Mouse (Mus musculus) R1 (cell line): ENCODE measurements around the gene Dlx4.
A peak's percentile ranks its signal among the peaks of the same experiment; 100 is the strongest.

Experiments used
- DNase-seq: peaks from one replicate; pipeline ENCODE4 v3.0.0-alpha.2; 2018; ENCODE audit warnings: low read depth, low spot score

The Dlx4 gene

DNA sequence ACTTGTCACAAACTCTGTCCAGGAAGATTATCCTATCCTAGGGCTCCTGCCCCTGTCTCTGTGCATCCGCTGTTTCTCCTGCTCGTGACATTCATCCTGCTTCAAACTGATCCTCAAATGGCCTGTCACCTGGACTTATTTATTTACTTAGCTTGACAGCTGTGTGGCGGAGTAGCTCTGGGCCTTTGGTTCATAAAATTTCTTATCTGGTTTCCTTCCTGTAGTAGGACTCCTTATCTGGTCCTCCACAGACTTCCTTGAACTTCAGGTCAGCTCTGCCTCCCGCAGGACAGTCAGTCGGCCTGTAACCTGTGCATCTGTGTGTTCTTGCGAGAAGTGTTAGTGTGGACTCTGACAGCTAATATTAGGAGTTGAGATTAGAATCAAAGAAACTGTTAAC is 41.8 kb downstream of the Dlx4 start:
- DNase-seq = no peak

DNA sequence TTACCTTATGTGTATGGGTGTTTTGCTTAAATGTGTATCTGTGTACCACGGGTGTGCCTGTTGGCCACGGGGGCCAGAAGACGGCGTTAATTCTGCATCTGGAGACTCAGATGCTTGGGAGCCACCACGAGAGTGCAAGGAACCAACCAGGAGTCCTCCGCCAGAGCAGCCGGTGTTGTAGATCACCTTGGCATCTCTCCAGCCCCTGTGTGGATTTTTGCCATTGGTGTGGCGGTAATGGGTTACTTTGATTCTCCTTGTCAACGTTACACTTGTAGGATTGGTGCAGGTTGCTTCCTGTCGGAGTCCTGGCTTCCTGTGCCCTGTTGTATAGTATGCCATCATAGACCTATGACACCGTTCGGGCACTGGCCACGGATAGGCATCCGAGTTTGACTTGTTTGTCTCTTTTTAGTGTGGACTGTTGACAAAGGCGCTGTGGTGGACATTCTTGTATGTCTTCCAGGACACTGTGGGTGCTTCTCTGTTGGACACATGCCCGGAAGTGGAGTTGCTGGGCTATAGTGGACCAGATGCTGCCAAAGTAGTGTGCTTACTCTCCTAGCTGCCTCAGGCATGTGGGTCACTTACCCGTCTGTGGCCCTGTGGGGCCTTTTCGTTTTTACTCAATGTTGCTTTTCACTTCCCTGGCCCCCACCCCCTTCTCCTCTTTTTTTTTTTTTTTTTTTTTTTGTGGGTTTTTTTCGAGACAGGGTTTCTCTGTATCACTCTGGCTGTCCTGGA is 43.7 kb downstream of the Dlx4 start:
- no peak for DNase-seq

DNA sequence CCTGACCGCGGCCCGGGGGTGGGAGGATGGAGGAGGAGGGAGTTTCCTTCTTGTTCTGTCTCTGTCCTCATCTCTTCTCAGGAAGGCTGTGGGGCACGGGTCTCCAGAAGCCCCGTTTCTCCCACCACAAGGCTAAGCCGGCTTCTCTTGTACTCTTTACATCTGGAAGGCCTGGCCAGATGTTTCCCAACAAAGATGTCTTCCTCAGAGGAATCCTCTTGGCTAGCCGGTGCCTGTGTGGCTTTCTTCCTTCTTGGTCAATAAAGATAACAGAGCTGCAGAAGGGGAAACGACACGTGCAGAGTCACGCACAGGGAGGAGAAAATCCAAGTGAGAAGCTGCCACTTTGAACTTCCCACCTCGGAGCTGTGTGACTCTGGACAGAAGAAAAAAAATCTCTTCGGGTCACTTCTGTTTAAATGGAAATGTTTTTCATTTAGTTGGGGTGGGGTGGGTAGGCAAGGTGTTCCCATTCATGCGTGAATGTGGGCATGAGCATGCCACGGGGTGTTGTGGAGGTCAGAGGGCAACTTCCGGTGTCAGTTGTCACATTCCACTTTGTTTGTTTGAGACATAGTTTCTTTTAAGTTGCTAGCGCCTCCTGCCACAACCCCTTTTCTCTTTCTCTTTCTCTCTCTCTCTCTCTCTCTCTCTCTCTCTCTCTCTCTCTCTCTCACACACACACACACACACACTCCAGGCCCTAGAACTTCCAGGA is 44.8 kb downstream of the Dlx4 start:
- DNase-seq = peak; percentile 59

DNA sequence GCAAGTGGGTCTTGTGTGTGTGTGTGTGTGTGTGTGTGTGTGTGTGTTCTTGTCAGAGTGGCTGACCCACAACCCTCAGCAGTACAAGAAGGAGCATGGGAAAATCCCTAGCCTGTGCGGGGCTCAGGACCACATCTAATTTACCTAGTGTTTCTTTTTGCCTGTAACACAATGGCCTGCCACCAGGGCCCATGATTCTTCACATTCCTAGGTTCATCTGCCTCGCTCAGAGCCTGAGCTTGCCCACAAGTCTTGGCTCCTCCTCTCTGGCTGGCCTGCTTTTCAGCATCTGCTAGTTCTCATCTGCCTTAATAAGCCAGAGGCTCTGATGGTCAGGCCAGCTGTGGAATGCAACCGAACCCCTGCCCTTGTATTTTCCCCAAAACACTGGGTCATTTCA is 45.7 kb downstream of the Dlx4 start:
- DNase-seq = peak; percentile 91

DNA sequence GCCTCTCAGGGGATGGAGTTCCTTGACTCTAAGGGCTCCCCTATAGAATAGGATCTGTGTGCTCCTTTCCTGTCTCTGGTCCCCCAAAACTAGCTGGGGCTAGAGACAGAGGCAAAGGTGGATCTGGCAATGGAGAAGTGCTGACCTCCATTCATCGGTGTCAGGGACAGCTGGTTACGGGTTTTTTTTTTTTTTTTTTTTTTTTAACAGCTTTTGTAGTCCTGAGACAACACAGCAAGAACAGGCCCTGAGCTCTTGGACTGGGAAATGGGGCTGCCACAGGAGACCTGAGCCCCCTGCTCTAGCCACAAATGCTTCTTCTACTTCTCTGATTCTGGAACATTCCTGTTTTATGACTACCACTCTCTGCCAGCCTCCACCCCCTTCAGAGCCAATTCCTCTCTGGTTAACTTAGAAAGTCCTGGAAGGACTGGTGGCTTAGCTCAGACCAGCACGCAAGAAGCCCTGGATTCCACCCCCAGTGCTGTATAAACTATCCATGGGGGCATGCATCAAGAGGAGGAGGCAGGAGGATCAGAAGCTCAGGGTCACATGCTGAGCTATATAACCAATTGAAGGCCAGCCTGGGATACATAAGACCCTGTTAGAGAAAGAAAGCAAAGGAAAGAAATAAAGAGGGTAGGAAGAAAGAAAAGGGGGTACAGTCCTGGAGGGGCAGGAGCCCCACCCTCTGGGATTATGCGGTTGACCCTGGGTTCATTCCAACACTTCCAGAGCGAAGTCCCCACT is 47.5 kb downstream of the Dlx4 start:
- DNase-seq = no peak

DNA sequence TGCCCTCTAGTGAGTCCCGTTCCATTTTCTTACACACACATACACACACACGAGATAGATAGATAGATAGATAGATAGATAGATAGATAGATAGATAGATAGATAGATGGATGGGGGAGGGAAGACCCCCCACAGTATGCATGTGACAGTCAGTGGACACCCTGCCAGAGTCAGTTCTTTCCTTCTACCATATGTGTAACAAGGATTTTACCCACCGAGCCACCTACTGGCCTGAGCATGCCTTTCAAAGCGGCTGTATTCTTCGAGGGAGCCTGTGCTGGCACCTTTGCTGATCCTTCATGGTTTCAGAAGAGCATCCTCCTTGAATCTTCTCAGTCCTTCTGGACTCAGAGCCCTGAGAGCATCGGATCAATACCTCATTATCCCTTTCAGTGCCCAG is 48.2 kb downstream of the Dlx4 start:
- no peak for DNase-seq

DNA sequence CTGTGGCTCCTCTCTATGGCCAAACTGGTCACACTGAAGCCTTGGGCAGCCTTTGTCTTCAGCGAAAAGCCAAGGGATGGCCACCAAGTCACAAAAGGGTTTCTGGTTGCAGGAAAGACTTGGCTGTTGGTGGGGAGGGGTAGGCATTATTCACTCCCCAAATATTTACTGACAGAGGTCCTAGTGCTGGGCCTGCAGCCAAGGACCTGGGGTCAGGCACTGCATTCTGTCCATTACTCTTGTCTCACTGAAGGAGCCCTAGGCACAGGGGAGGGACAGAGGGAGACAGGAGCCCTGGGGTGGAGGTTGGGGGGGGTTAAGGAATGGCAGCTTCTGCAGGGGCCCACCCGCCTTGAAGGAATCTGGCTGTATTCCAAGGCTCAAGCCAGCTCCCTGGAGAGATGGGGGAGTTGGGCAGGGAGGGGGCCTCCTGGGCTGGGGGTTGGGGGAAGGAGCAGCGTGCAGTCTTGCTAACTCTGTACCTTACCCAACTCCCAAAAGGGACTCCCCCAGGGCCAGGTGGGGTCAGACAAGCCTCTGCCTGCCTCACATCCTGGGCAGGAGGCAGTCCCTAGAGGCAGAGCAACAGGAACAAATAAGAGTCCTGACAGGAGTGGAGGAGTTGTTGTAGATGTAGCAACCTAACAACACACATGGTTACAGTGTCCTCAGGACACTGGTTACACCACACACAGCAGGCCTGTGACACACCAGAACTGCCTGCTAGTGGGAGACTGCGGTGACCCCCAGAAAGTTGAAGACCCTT is 49.3 kb downstream of the Dlx4 start:
- DNase-seq = no peak

DNA sequence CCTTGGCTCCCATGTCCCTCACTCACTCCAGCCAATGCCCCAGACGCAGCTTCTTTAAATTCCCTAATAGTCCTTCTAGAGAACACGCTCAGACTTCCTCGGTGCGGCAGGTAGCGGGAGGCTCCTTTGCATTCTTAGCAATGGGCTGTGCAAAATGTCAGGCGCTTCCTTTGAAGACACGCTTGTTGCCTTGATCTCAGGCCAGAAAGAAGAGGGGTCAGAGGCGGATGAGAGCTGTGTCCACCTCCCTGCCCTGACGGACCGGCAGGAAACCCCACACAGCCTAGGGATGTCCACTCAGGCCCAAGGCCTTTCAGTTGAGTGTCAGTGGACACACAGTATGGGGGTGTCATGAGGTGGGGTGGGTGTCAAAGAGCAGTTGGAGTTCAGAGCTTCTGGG is 50.5 kb downstream of the Dlx4 start:
- DNase-seq = no peak

DNA sequence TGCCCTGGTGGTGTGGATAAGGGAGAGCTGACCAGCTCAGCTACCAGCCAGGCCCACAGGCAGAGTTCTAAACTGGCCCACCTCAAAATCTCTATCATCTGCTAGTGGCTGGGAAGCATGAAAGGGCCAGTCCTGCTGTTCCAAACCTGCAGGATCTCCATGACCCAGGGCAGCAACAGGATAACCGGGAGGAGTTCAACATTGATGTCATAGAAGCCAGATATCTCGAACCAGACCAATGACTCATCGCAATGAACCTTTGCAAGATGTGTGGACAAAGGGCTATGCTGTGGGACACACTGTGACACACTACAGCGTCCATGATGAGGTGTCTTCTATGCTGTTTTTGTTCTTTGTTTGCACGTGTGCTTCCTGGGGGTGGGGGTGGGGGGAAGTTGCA is 53.0 kb downstream of the Dlx4 start:
- no peak for DNase-seq
